Mouse (Mus musculus) bone marrow, adult 2 months (tissue): ENCODE measurements at regions not wholly inside any gene's neighbourhood (a gene's known extent, or its start where the extent isn't known, plus 50 kb on each side); places are given as distances from the start of the nearest gene placed in this dataset.

ENCODE experiments used
- CTCF ChIP-seq: fragments of 200-500 bp; IDR thresholded peaks from 2 replicates; pipeline ENCODE4 v1.5.1; 2011; ENCODE audit warnings: low read length, control low read depth; ENCODE audit not compliant: control insufficient read depth, insufficient read depth
- POLR2A ChIP-seq: fragments of 200-500 bp; IDR thresholded peaks from 2 replicates; pipeline ENCODE4 v1.6.1; 2011; ENCODE audit warnings: low read depth, mild to moderate bottlenecking, control low read depth, low read length, borderline replicate concordance; ENCODE audit not compliant: control insufficient read depth

DNA sequence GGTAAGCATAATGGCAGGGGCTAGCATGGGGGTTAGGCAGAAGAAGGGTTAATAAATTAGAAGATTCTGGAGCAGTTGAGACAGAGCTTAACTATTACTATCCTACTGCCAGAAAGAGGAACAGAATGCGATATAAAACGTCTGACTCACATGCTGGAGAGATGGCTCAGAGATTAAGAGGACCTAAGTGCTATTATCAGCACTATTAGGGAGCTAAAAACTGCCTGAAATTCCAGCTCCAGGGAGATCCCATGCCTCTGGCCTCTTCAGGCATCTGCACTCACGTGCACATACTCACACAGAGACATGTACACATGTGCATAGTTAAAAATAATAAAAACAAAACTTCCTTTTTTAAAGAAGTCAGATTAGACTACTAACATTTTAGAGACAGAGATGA is 143.6 kb downstream of the Dhx15 start:
- TF ChIP-seq CTCF (no peak), POLR2A (no peak)
